Mouse (Mus musculus) midbrain, embryonic 11.5 days (tissue): ENCODE data around the gene Ncam2. TPM values are rescaled to one million over a fixed set of nuclear protein-coding genes. Genes with fewer than 3 reads are reported as not detected.
A peak's percentile ranks its signal among the peaks of the same experiment; 100 is the strongest.

Experiments
- ATAC-seq: fragments of 200-750 bp; cut with Nextera tagmentation; 2 replicates; pipeline ENCODE4 v1.8.0; 2017; ENCODE audit warnings: moderate TSS enrichment, moderate library complexity; ENCODE audit not compliant: low FRiP score
- DNase-seq: peaks from one replicate; pipeline ENCODE4 v3.0.0; 2015; ENCODE audit warnings: low spot score; ENCODE audit errors: missing footprints
- H3K27ac ChIP-seq: fragments of 300-500 bp; sonication (generic); 2 replicates; pipeline ENCODE4 v1.5.1; 2014; ENCODE audit warnings: low read depth, low read length
- H3K27me3 ChIP-seq: fragments of 300-500 bp; sonication (generic); 2 replicates; pipeline ENCODE4 v1.6.1; 2014; ENCODE audit warnings: mild to moderate bottlenecking, low read length, moderate library complexity, mixed read lengths; ENCODE audit not compliant: control insufficient read depth, insufficient read depth
- H3K36me3 ChIP-seq: fragments of 300-500 bp; sonication (generic); 2 replicates; pipeline ENCODE4 v1.6.1; 2014; ENCODE audit warnings: mild to moderate bottlenecking, low read length, moderate library complexity, mixed read lengths; ENCODE audit not compliant: control insufficient read depth, insufficient read depth
- H3K4me1 ChIP-seq: fragments of 300-500 bp; sonication (generic); 2 replicates; pipeline ENCODE4 v1.6.1; 2014; ENCODE audit warnings: low read length; ENCODE audit not compliant: control insufficient read depth, insufficient read depth
- H3K4me2 ChIP-seq: fragments of 300-500 bp; sonication (generic); 2 replicates; pipeline ENCODE4 v1.6.1; 2014; ENCODE audit warnings: mild to moderate bottlenecking, moderate library complexity
- H3K4me3 ChIP-seq: fragments of 300-500 bp; sonication (generic); 2 replicates; pipeline ENCODE4 v1.5.1; 2014; ENCODE audit warnings: low read depth, low read length
- H3K9ac ChIP-seq: fragments of 300-500 bp; sonication (generic); 2 replicates; pipeline ENCODE4 v1.6.1; 2014; ENCODE audit warnings: low read length
- H3K9me3 ChIP-seq: fragments of 300-500 bp; sonication (generic); 2 replicates; pipeline ENCODE4 v1.6.1; 2016; ENCODE audit warnings: low read length; ENCODE audit not compliant: control insufficient read depth
- WGBS: fragments of 180-500 bp; shearing (Covaris S2); extraction: QIAGEN DNeasy Blood & Tissue Kit; methylation state at CpG from one replicate; pipeline ENCODE4 v1.1.7; 2014; 5-methylcytosine and 5-hydroxymethylcytosine counted together
- polyA plus RNA-seq: library from polyadenylated mRNA; unstranded; fragments of >200 nt; fragmentation: Nextera tagmentation; extraction: Ambion mirVana; gene quantifications from 2 replicates; pipeline ENCODE4 v1.2.1, GENCODE M21; 2014

The Ncam2 gene
- polyA plus RNA-seq, 1 experiment from 2014 or later: 3.5 TPM

GRCm38 (mm10) chr16:81284241-81284640 lies 83.7 kb downstream of the Ncam2 start:
- DNase-seq (peak; percentile 90), ATAC-seq (peak; percentile 28; the same call in 1 of the 2 replicates)
- Histone ChIP-seq H3K9ac (no peak overlapping the region), H3K4me1 (no peaks in the 10 kb centered on the region), H3K9me3 (no peaks in the 10 kb centered on the region), H3K36me3 (no peaks in the 10 kb centered on the region), H3K4me3 (no peak overlapping the region), H3K27me3 (no peaks in the 10 kb centered on the region), H3K27ac (no peak overlapping the region), H3K4me2 (no peak overlapping the region)
- 46% methylated on average over 5 of the region's 5 CpGs for WGBS

GRCm38 (mm10) chr16:81284859-81285837 lies 84.7 kb downstream of the Ncam2 start:
- Histone ChIP-seq H3K9ac (no peak overlapping the region), H3K36me3 (no peaks in the 10 kb centered on the region), H3K27ac (no peak overlapping the region), H3K9me3 (no peaks in the 10 kb centered on the region), H3K27me3 (no peaks in the 10 kb centered on the region), H3K4me2 (no peak overlapping the region), H3K4me3 (no peak overlapping the region), H3K4me1 (no peaks in the 10 kb centered on the region)
- peak; percentile 87 for ATAC-seq
- 34% methylated on average over 7 of the region's 7 CpGs for WGBS
- no peak for DNase-seq

- H3K4me3 ChIP-seq: no peak overlapping the region
- no peak overlapping the region for H3K27ac ChIP-seq
- no peaks in the 10 kb centered on the region for H3K27me3 ChIP-seq
- H3K4me1 ChIP-seq: no peaks in the 10 kb centered on the region
- DNase-seq: no peak
- H3K4me2 ChIP-seq: no peak overlapping the region
- H3K9ac ChIP-seq: no peak overlapping the region
- no peaks in the 10 kb centered on the region for H3K9me3 ChIP-seq
- 86% methylated on average over 2 of the region's 2 CpGs for WGBS
- ATAC-seq: peak; percentile 51; the same call in 1 of the 2 replicates
- H3K36me3 ChIP-seq: no peaks in the 10 kb centered on the region
These were observed 85.4 kb downstream of the Ncam2 start for GRCm38 (mm10) chr16:81285882-81286281.

GRCm38 (mm10) chr16:81303806-81304205 lies 103.3 kb downstream of the Ncam2 start:
- WGBS: 80% methylated on average over 2 of the region's 2 CpGs
- ATAC-seq: no peak
- Histone ChIP-seq H3K9me3 (no peaks in the 10 kb centered on the region), H3K4me2 (no peak overlapping the region), H3K4me1 (no peaks in the 10 kb centered on the region), H3K36me3 (no peaks in the 10 kb centered on the region), H3K27ac (no peak overlapping the region), H3K9ac (no peak overlapping the region), H3K4me3 (no peak overlapping the region), H3K27me3 (no peaks in the 10 kb centered on the region)
- DNase-seq: no peak

GRCm38 (mm10) chr16:81309215-81309614 lies 108.7 kb downstream of the Ncam2 start:
- no peaks in the 10 kb centered on the region for H3K36me3 ChIP-seq
- H3K9ac ChIP-seq: no peak overlapping the region
- no peak overlapping the region for H3K4me2 ChIP-seq
- no peak for DNase-seq
- no peak for ATAC-seq
- H3K27me3 ChIP-seq: no peaks in the 10 kb centered on the region
- H3K4me1 ChIP-seq: no peaks in the 10 kb centered on the region
- no peak overlapping the region for H3K27ac ChIP-seq
- H3K9me3 ChIP-seq: no peaks in the 10 kb centered on the region
- WGBS: 85% methylated on average over 3 of the region's 3 CpGs
- no peak overlapping the region for H3K4me3 ChIP-seq

GRCm38 (mm10) chr16:81319037-81319436 lies 118.5 kb downstream of the Ncam2 start:
- H3K9ac ChIP-seq: no peak overlapping the region
- no peak overlapping the region for H3K4me3 ChIP-seq
- no peaks in the 10 kb centered on the region for H3K27me3 ChIP-seq
- ATAC-seq: peak; percentile 50; the same call in 1 of the 2 replicates
- 93% methylated on average over 1 of the region's 1 CpGs for WGBS
- H3K9me3 ChIP-seq: no peaks in the 10 kb centered on the region
- H3K27ac ChIP-seq: no peak overlapping the region
- no peaks in the 10 kb centered on the region for H3K36me3 ChIP-seq
- H3K4me2 ChIP-seq: no peak overlapping the region
- DNase-seq: no peak
- H3K4me1 ChIP-seq: no peaks in the 10 kb centered on the region

GRCm38 (mm10) chr16:81330539-81330938 lies 130.0 kb downstream of the Ncam2 start:
- WGBS: 17% methylated on average over 2 of the region's 2 CpGs
- no peak overlapping the region for H3K9ac ChIP-seq

GRCm38 (mm10) chr16:81365901-81366300 lies 165.4 kb downstream of the Ncam2 start:
- no peak overlapping the region for H3K27ac ChIP-seq
- ATAC-seq (no peak), DNase-seq (no peak)
- H3K27me3 ChIP-seq: no peaks in the 10 kb centered on the region
- WGBS: 75% methylated on average over 2 of the region's 2 CpGs
- no peaks in the 10 kb centered on the region for H3K36me3 ChIP-seq
- no peak overlapping the region for H3K4me2 ChIP-seq
- no peak overlapping the region for H3K4me3 ChIP-seq
- no peak overlapping the region for H3K9ac ChIP-seq
- H3K9me3 ChIP-seq: no peaks in the 10 kb centered on the region
- no peaks in the 10 kb centered on the region for H3K4me1 ChIP-seq

More at GRCm38 (mm10) chr16:81330539-81330938, 130.0 kb downstream of the Ncam2 start:
- no peak overlapping the region for H3K4me2 ChIP-seq
- no peaks in the 10 kb centered on the region for H3K36me3 ChIP-seq
- H3K9me3 ChIP-seq: no peaks in the 10 kb centered on the region
- no peaks in the 10 kb centered on the region for H3K27me3 ChIP-seq
- DNase-seq (peak; percentile 94), ATAC-seq (peak; percentile 77)
- H3K4me3 ChIP-seq: no peak overlapping the region
- no peak overlapping the region for H3K27ac ChIP-seq
- no peaks in the 10 kb centered on the region for H3K4me1 ChIP-seq

GRCm38 (mm10) chr16:81374234-81374633 lies 173.7 kb downstream of the Ncam2 start:
- Histone ChIP-seq H3K4me3 (no peak overlapping the region), H3K9ac (no peak overlapping the region), H3K4me2 (no peak overlapping the region), H3K27me3 (no peaks in the 10 kb centered on the region), H3K36me3 (no peaks in the 10 kb centered on the region), H3K4me1 (no peaks in the 10 kb centered on the region), H3K9me3 (no peaks in the 10 kb centered on the region), H3K27ac (no peak overlapping the region)
- DNase-seq (peak; percentile 33), ATAC-seq (no peak)
- WGBS: 90% methylated on average over 8 of the region's 8 CpGs
